Mouse (Mus musculus) G1E-ER4 (cell line): ENCODE data around the gene Bicd1. TPM values are rescaled to one million over a fixed set of nuclear protein-coding genes. Genes with fewer than 3 reads are reported as not detected.

ENCODE experiments used
- GATA1 ChIP-seq: IDR thresholded peaks from one replicate; pipeline ENCODE4 v1.8.0; 2012; ENCODE audit warnings: low read length, inconsistent platforms
- polyA plus RNA-seq: library from polyadenylated mRNA; stranded (reverse); fragments of >175 nt; gene quantifications from 2 replicates; pipeline ENCODE4 v1.2.3, GENCODE M21; 2012

Bicd1 gene
- polyA plus RNA-seq, 1 experiment = 0.83 TPM

DNA sequence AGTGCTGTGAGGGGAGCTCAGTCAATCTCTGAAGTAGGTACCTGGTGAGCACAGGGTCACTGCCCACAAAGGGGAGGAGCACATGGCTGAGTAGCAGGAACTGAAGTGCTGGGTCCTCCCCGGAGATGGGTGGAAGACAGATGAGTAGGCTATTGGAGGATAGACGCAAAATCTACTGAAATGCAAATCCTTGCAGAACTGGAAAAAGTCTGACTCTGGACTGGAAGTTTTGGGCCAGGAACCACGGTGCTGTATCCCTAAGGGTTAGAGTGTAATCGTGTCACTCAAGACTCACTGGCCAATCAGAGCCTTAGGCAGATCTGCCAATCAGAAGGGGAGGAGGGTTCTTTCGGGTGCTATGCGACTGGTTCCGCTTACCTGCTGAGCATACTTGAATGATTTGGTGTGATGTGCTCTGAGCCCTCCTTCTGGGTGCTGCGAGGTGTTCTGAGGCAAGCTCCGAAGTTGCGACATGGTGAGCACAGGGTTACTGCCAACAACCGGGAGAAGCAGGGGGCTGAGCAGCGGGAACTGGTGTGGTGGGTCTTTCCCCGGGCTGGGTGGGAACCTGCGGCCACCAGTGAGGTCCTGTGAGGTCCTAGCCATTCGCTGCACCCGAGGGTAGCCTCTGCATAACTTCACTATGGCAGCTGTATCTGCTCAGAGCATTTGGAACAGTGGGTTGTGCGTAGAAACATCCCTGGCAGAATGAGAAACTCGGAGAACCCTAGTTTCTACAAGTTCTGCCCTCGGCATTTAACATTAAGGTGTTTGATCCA is 157.2 kb downstream of the Bicd1 start:
- no peak for TF ChIP-seq GATA1

DNA sequence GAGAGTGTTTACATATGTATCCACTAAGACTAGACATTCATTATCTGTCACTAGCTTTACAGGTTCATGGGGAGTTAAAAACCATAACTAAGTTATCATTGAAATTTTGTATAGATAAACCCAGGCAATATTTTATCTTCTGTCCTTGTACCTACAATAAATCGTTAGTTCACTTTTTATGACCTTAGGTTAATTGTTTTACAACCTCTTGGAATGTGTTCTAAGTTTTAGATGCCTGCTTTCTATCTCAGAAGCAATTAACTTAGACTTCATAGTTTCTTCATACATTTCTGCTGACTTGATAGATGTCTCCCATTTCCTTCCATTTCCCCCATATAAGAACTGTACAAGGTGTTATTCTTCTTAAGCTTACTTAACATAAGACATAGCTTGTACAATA is 158.5 kb downstream of the Bicd1 start:
- no peak for TF ChIP-seq GATA1

DNA sequence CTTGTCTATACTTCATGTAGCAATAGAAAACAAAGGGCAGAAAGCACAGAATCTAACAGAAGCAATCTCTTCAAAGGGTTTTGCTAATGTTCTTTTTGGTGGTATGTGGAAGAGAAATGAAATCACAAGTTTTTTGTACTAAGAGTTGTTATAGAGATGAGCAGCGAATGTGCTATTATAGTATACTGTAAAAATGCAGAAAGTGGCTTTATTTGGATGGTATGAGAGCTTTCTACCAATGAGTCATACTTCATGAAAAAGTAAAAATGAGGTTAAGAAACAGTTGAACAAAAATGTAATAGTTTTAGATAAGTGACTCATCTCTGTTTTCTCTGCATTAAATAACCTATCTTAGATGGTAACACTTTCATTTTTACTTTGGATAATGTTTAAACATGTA is 165.6 kb downstream of the Bicd1 start:
- TF ChIP-seq GATA1 = no peak

DNA sequence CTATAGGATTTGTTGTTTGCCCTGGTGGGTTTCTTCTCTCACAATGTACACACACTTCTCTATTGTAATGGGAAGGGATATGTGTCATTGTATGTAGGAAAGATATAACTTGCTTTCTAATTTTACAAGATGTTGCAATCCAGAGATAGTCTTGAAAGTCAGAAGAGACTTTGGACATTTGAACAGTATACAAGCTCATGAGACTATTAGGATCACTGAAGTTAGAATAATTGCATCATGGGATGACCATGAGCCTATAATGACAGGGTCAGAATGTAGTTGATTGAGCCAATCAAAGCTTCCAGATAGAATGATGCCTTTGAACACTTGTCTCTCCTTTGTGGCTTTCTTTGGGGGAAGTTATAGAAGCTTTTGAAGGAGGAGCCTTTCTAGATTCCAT is 171.4 kb downstream of the Bicd1 start:
- TF ChIP-seq GATA1 = no peak

DNA sequence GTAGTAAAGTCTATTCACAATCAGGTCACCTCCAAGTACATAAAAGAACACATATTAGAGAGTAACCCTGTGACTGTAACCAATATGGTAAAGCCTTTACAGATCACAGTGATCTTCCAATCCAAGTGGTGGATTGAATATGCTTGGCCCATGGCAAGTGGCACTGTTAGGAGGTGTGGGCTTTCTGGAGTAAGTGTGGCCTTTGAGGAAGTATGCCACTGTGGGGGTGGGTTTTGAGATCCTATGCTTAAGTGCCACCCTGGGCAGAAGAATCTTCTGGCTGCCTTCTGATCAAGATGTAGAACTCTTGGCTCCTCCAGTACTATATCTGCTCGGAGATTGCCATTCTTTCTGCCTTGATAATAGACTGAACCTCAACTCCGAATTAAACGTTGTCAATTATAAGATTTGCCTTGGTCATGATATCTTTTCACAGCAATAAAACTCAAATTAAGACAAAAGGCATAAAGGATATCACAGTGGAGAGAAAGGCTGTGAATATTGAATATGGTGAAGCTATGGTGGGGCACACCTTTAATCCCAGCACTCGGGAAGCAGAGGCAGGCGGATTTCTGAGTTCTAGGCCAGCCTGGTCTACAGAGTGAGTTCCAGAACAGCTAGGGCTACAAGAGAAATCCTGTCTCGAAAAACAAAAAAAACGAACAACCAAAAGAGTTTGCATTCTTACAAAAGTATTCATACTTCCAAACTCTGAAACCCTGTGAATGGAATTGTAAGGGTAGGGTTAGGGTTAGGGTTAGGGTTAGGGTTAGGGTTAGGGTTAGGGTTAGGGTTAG is 177.2 kb downstream of the Bicd1 start:
- TF ChIP-seq GATA1 = no peak

Other genes starting within 250 kb of the Bicd1 start
- 3.0 and 3.8 TPM in 2 replicates for gene Amn1, start 220.2 kb upstream of the Bicd1 start, polyA plus RNA-seq
- 27.9 and 44.4 TPM in 2 replicates for gene Resf1, start 99.5 kb upstream of the Bicd1 start, polyA plus RNA-seq